Mouse (Mus musculus) cerebellum, postnatal 14 days (tissue): ENCODE results near the gene Clybl.

ENCODE experiments used
- DNase-seq, 2 experiments: peaks; one replicate each; pipeline ENCODE4 v3.0.0; 2021; ENCODE audit warnings: mixed read lengths in 2 of 2

The Clybl gene

GRCm38 (mm10) chr14:122313328-122313727, 131.8 kb downstream of the Clybl start:
- no peak for DNase-seq

GRCm38 (mm10) chr14:122315743-122316142, 134.2 kb downstream of the Clybl start:
- DNase-seq: no peak

GRCm38 (mm10) chr14:122322136-122322535, 140.6 kb downstream of the Clybl start:
- DNase-seq: no peak

- no peak for DNase-seq
Measured at GRCm38 (mm10) chr14:122323838-122324458, 142.4 kb downstream of the Clybl start.

GRCm38 (mm10) chr14:122330136-122330535, 148.6 kb downstream of the Clybl start:
- DNase-seq: no peak

- no peak for DNase-seq
Measured at GRCm38 (mm10) chr14:122330716-122331115, 149.2 kb downstream of the Clybl start.

- no peak for DNase-seq
Measured at GRCm38 (mm10) chr14:122331635-122332460, 150.3 kb downstream of the Clybl start.

- DNase-seq: peak; percentile 71 to 78
Measured at GRCm38 (mm10) chr14:122336957-122337356, 155.5 kb downstream of the Clybl start.

- peak; percentile 96 for DNase-seq
Measured at GRCm38 (mm10) chr14:122338784-122339183, 157.3 kb downstream of the Clybl start.

GRCm38 (mm10) chr14:122340141-122340540, 158.6 kb downstream of the Clybl start:
- DNase-seq: peak; percentile 43 to 60

GRCm38 (mm10) chr14:122341591-122342360, 160.3 kb downstream of the Clybl start:
- DNase-seq: no peak

GRCm38 (mm10) chr14:122344272-122345224, 163.0 kb downstream of the Clybl start:
- DNase-seq: peak; percentile 54 to 57

GRCm38 (mm10) chr14:122348069-122348468, 166.6 kb downstream of the Clybl start:
- DNase-seq: peak; percentile 50 to 62

GRCm38 (mm10) chr14:122349326-122349725, 167.8 kb downstream of the Clybl start:
- peak; percentile 59 to 82 for DNase-seq

GRCm38 (mm10) chr14:122349761-122350160, 168.3 kb downstream of the Clybl start:
- DNase-seq: peak in 1 of 2 experiments; percentile 57

GRCm38 (mm10) chr14:122350766-122351165, 169.3 kb downstream of the Clybl start:
- no peak for DNase-seq

GRCm38 (mm10) chr14:122357316-122357715, 175.8 kb downstream of the Clybl start:
- no peak for DNase-seq

- no peak for DNase-seq
Measured at GRCm38 (mm10) chr14:122358592-122358991, 177.1 kb downstream of the Clybl start.

- peak; percentile 53 to 69 for DNase-seq
Measured at GRCm38 (mm10) chr14:122359136-122359905, 177.8 kb downstream of the Clybl start.

- DNase-seq: no peak
Measured at GRCm38 (mm10) chr14:122361807-122362206, 180.3 kb downstream of the Clybl start.

- no peak for DNase-seq
Measured at GRCm38 (mm10) chr14:122363156-122363555, 181.7 kb downstream of the Clybl start.
